Mouse (Mus musculus) cerebellum, postnatal 14 days (tissue): ENCODE results near the gene Slc22a18.
"Not testable (repeated sequence)": the region's sequence is repeated elsewhere in the genome, so short reads cannot be mapped to it uniquely, and the experiment has no call there.

ENCODE experiments used
- DNase-seq, 2 experiments: peaks; one replicate each; pipeline ENCODE4 v3.0.0; 2021; ENCODE audit warnings: mixed read lengths in 2 of 2

Gene Slc22a18

GRCm38 (mm10) chr7:143505823-143506222, 32.3 kb downstream of the Slc22a18 start:
- peak; percentile 75 to 87 for DNase-seq

GRCm38 (mm10) chr7:143506271-143506670, 32.7 kb downstream of the Slc22a18 start:
- no peak for DNase-seq

- DNase-seq = peak; percentile 72 to 79
These were observed 33.1 kb downstream of the Slc22a18 start for GRCm38 (mm10) chr7:143506675-143507074.

- DNase-seq = no peak
These were observed 36.0 kb downstream of the Slc22a18 start for GRCm38 (mm10) chr7:143509566-143509965.

- no peak for DNase-seq
These were observed 37.2 kb downstream of the Slc22a18 start for GRCm38 (mm10) chr7:143510593-143511334.

GRCm38 (mm10) chr7:143511335-143511712, 37.8 kb downstream of the Slc22a18 start:
- no peak for DNase-seq

GRCm38 (mm10) chr7:143513763-143514415, 40.4 kb downstream of the Slc22a18 start:
- DNase-seq = no peak

GRCm38 (mm10) chr7:143514416-143514768, 40.9 kb downstream of the Slc22a18 start:
- no peak for DNase-seq

GRCm38 (mm10) chr7:143519333-143519732, 45.8 kb downstream of the Slc22a18 start:
- DNase-seq = no peak

- DNase-seq = peak in 1 of 2 experiments; percentile 26
These were observed 58.9 kb downstream of the Slc22a18 start for GRCm38 (mm10) chr7:143532410-143532809.

GRCm38 (mm10) chr7:143533284-143533683, 59.7 kb downstream of the Slc22a18 start:
- no peak for DNase-seq

- no peak for DNase-seq
These were observed 62.7 kb downstream of the Slc22a18 start for GRCm38 (mm10) chr7:143536251-143536650.

- DNase-seq = not testable (repeated sequence)
These were observed 64.7 kb downstream of the Slc22a18 start for GRCm38 (mm10) chr7:143538229-143538628.

- DNase-seq = no peak
These were observed 65.1 kb downstream of the Slc22a18 start for GRCm38 (mm10) chr7:143538671-143539070.

- peak; percentile 33 to 66 for DNase-seq
These were observed 70.8 kb downstream of the Slc22a18 start for GRCm38 (mm10) chr7:143544368-143544767.

- DNase-seq = no peak
These were observed 73.0 kb downstream of the Slc22a18 start for GRCm38 (mm10) chr7:143546554-143546953.

- no peak for DNase-seq
These were observed 74.9 kb downstream of the Slc22a18 start for GRCm38 (mm10) chr7:143548231-143548961.
